28 mouse cellular contexts compared by ENCODE assay signal in the genomic region with DNA sequence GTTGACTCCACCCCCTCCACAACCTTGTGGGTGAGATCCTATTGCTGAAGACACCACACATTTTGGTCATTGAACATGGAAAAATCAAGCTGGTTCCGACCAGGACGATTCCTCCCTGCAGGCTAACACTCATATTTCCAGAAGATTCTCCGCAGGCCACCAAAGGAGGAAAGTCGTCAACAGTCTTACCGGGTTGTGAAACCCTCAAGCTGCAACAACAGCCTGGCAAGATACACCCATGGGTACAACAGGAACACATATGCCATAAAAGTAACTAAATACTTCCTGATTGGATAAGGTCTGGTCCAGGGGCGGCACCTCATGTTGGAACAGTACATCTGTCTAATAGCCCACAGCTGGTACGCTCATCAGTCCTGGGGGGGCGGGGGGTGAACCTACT.
"Had no signal": no experiment of that assay in that cellular context is flagged by ENCODE, and none has a peak within 500 bp of the region (broad histone marks: within the 10 kb centered on the region; RNA-seq: fewer than 3 reads in every experiment).

No protein-coding gene starts in this region.

- H3K4me3 ChIP-seq: embryonic facial prominence, embryonic 10.5 days; embryonic facial prominence, embryonic 12.5 days; embryonic facial prominence, embryonic 13.5 days; embryonic facial prominence, embryonic 15.5 days; erythroblast, embryonic 14.5 days; forebrain, embryonic 10.5 days; forebrain, embryonic 12.5 days; forebrain, embryonic 13.5 days; forebrain, embryonic 15.5 days; gastrocnemius, adult 2 months had no signal

- DNase-seq: cerebellum, adult 18-20 months; cerebellum, adult 2 months; cerebellum, adult 8-10 months; cerebellum, adult 9-10 months; cerebellum, adult 9-11 months; cerebellum, postnatal 10 days; cerebellum, postnatal 14 days; cerebellum, postnatal 25 days; cerebellum, postnatal 36 days; embryo, embryonic 11 days; forebrain, postnatal 0 days; gastrocnemius, adult 2 months; gastrocnemius, postnatal 10 days; gastrocnemius, postnatal 14 days; gastrocnemius, postnatal 25 days; gastrocnemius, postnatal 36 days; heart, adult 18-20 months had no signal

- H3K9ac ChIP-seq: embryonic facial prominence, embryonic 12.5 days; embryonic facial prominence, embryonic 13.5 days; embryonic facial prominence, embryonic 15.5 days; forebrain, embryonic 12.5 days; forebrain, embryonic 13.5 days; forebrain, embryonic 15.5 days; forebrain, postnatal 0 days had no signal

- H3K9me3 ChIP-seq: embryonic facial prominence, embryonic 10.5 days; embryonic facial prominence, embryonic 12.5 days; embryonic facial prominence, embryonic 13.5 days; embryonic facial prominence, embryonic 15.5 days; forebrain, embryonic 10.5 days; forebrain, embryonic 12.5 days; forebrain, embryonic 13.5 days; forebrain, embryonic 15.5 days had no signal

- H3K27me3 ChIP-seq: embryonic facial prominence, embryonic 12.5 days; embryonic facial prominence, embryonic 13.5 days; embryonic facial prominence, embryonic 15.5 days; forebrain, embryonic 12.5 days; forebrain, embryonic 13.5 days; forebrain, embryonic 15.5 days had no signal

- ATAC-seq: forebrain, embryonic 13.5 days; forebrain, embryonic 14.5 days; forebrain, embryonic 15.5 days; forebrain, embryonic 16.5 days; forebrain, postnatal 0 days had no signal

- H3K4me2 ChIP-seq: embryonic facial prominence, embryonic 12.5 days; embryonic facial prominence, embryonic 13.5 days; embryonic facial prominence, embryonic 15.5 days; forebrain, embryonic 12.5 days; forebrain, embryonic 13.5 days; forebrain, embryonic 15.5 days had no signal

- H3K4me1 ChIP-seq: embryonic facial prominence, embryonic 10.5 days; embryonic facial prominence, embryonic 12.5 days; embryonic facial prominence, embryonic 13.5 days; embryonic facial prominence, embryonic 15.5 days; forebrain, embryonic 10.5 days; forebrain, embryonic 12.5 days; forebrain, embryonic 13.5 days; forebrain, embryonic 15.5 days had no signal

- H3K36me3 ChIP-seq: embryonic facial prominence, embryonic 10.5 days; embryonic facial prominence, embryonic 12.5 days; embryonic facial prominence, embryonic 13.5 days; embryonic facial prominence, embryonic 15.5 days; forebrain, embryonic 10.5 days; forebrain, embryonic 12.5 days; forebrain, embryonic 15.5 days had no signal

- H3K27ac ChIP-seq: embryonic facial prominence, embryonic 10.5 days; embryonic facial prominence, embryonic 12.5 days; embryonic facial prominence, embryonic 13.5 days; embryonic facial prominence, embryonic 15.5 days; forebrain, embryonic 10.5 days; forebrain, embryonic 12.5 days; forebrain, embryonic 13.5 days; forebrain, embryonic 15.5 days; gastrocnemius, adult 2 months had no signal
